17 mouse cellular contexts compared by ENCODE assay signal in genomic region chr5:139542556-139542955, GRCm38 (mm10). TPM values are rescaled to one million over a fixed set of nuclear protein-coding genes. Genes with fewer than 3 reads are reported as not detected.
A peak's percentile ranks its signal among the peaks of the same experiment; 100 is the strongest.
DNase-seq lines count a peak whose midpoint lies in the region; ATAC-seq and TF ChIP-seq lines count a peak whose summit lies in the region.
"Had no signal": no experiment of that assay in that cellular context is flagged by ENCODE, and none has a peak within 500 bp of the region (broad histone marks: within the 10 kb centered on the region; RNA-seq: fewer than 3 reads in every experiment).

No protein-coding gene starts in this region.

- H3K9ac ChIP-seq in kidney, embryonic 14.5 days (ENCODE audit: low read depth, low read length) = no peak overlapping the region
- peak overlapping the region; percentile 80 for H3K9ac ChIP-seq in hindbrain, embryonic 14.5 days
- no peak overlapping the region for H3K9ac ChIP-seq in midbrain, postnatal 0 days (replicated peaks; ENCODE audit: low read length, poor library complexity, severe bottlenecking)
- H3K9ac ChIP-seq: limb, embryonic 12.5 days; liver, postnatal 0 days had no signal

- peaks cover 79% of the 10 kb centered on the region for H3K27me3 ChIP-seq in kidney, embryonic 14.5 days (ENCODE audit: control insufficient read depth, insufficient read depth, low read length)
- no peaks in the 10 kb centered on the region; the same call in 1 of the 2 replicates for H3K27me3 ChIP-seq in cerebellum, adult 2 months (ENCODE audit: control insufficient read depth, insufficient read depth, low read length)
- peaks cover 71% of the 10 kb centered on the region for H3K27me3 ChIP-seq in hindbrain, embryonic 14.5 days (ENCODE audit: control insufficient read depth, insufficient read depth, low read length)
- peaks cover 64% of the 10 kb centered on the region for H3K27me3 ChIP-seq in midbrain, postnatal 0 days (ENCODE audit: insufficient read depth, low read length)

- H3K9me3 ChIP-seq in kidney, embryonic 14.5 days (ENCODE audit: control insufficient read depth, low read length) = no peaks in the 10 kb centered on the region
- H3K9me3 ChIP-seq in hindbrain, embryonic 14.5 days (ENCODE audit: control insufficient read depth, low read length) = no peaks in the 10 kb centered on the region
- H3K9me3 ChIP-seq in midbrain, postnatal 0 days (ENCODE audit: low read length) = no peaks in the 10 kb centered on the region
- H3K9me3 ChIP-seq: limb, embryonic 12.5 days had no signal

- H3K4me2 ChIP-seq in kidney, embryonic 14.5 days (replicated peaks; ENCODE audit: low read depth, low read length) = peak overlapping the region; percentile 35
- peak overlapping the region; percentile 64 for H3K4me2 ChIP-seq in hindbrain, embryonic 14.5 days (replicated peaks)
- peak overlapping the region; percentile 51 for H3K4me2 ChIP-seq in midbrain, postnatal 0 days (ENCODE audit: low read depth, low read length, poor library complexity, severe bottlenecking)
- H3K4me2 ChIP-seq: limb, embryonic 12.5 days had no signal

- peaks cover 6% of the 10 kb centered on the region; the same call in 1 of the 2 replicates for H3K36me3 ChIP-seq in kidney, embryonic 14.5 days (ENCODE audit: control insufficient read depth, insufficient read depth, low read length)
- no peaks in the 10 kb centered on the region; the same call in 1 of the 2 replicates for H3K36me3 ChIP-seq in hindbrain, embryonic 14.5 days (replicated peaks; ENCODE audit: control insufficient read depth, insufficient read depth)
- H3K36me3 ChIP-seq in midbrain, postnatal 0 days (ENCODE audit: insufficient read depth, low read length) = no peaks in the 10 kb centered on the region
- H3K36me3 ChIP-seq: limb, embryonic 12.5 days had no signal

- H3K27ac ChIP-seq in kidney, embryonic 14.5 days (ENCODE audit: low read depth, low read length) = peak overlapping the region; percentile 2; the same call in 1 of the 2 replicates
- H3K27ac ChIP-seq in cerebellum, adult 2 months (ENCODE audit: insufficient read depth, low read length) = peak overlapping the region; percentile 97
- H3K27ac ChIP-seq in hindbrain, embryonic 14.5 days = peak overlapping the region; percentile 90
- H3K27ac ChIP-seq in midbrain, postnatal 0 days (ENCODE audit: low read depth, low read length) = peak overlapping the region; percentile 69; the same call in 1 of the 2 replicates
- H3K27ac ChIP-seq: limb, embryonic 12.5 days; macrophage had no signal

- WGBS in kidney, embryonic 14.5 days = 5% methylated on average over 5 of the region's 5 CpGs
- 6% methylated on average over 5 of the region's 5 CpGs for WGBS in cerebellum, adult 2 months
- WGBS in hindbrain, embryonic 14.5 days = under 1% methylated on average over 5 of the region's 5 CpGs
- WGBS in midbrain, postnatal 0 days = 3% methylated on average over 5 of the region's 5 CpGs

- 0 out of 2 replicates have a peak, but pooled peaks cover 3% of the 10 kb centered on the region for H3K4me1 ChIP-seq in kidney, embryonic 14.5 days (ENCODE audit: control insufficient read depth, insufficient read depth, low read length)
- peaks cover 5% of the 10 kb centered on the region; the same call in 1 of the 2 replicates for H3K4me1 ChIP-seq in cerebellum, adult 2 months (ENCODE audit: control insufficient read depth, insufficient read depth, low read length)
- H3K4me1 ChIP-seq in hindbrain, embryonic 14.5 days (replicated peaks; ENCODE audit: control insufficient read depth, insufficient read depth, low read length) = peaks cover 14% of the 10 kb centered on the region
- no peaks in the 10 kb centered on the region for H3K4me1 ChIP-seq in midbrain, postnatal 0 days (ENCODE audit: insufficient read depth, low read length)

- no peak for DNase-seq in kidney, adult 8-10 months
- DNase-seq in cerebellum, adult 2 months = peak; percentile 56 to 64
- DNase-seq in hindbrain, embryonic 14.5 days (ENCODE audit: low spot score) = no peak
- DNase-seq in midbrain, postnatal 0 days (ENCODE audit: low spot score) = no peak
- DNase-seq in urinary bladder, postnatal 4 days (ENCODE audit: low spot score in 2 of 2) = no peak
- no peak for DNase-seq in left cerebral cortex, adult 18-20 months (ENCODE audit: low spot score in 2 of 2)
- DNase-seq: liver, postnatal 0 days had no signal

- no peak for ATAC-seq in kidney, embryonic 14.5 days (ENCODE audit: low FRiP score, low TSS enrichment)
- ATAC-seq in hindbrain, embryonic 14.5 days (ENCODE audit: low FRiP score) = no peak
- ATAC-seq in midbrain, postnatal 0 days (ENCODE audit: low FRiP score) = no peak
- ATAC-seq: activated CD4-positive, CD25-positive, alpha-beta regulatory T cell, adult 4 months; intestine, postnatal 0 days; liver, postnatal 0 days had no signal

- TF ChIP-seq POLR2A in cerebellum, adult 2 months (IDR thresholded peaks at IDR 0.05; ENCODE audit: borderline replicate concordance, insufficient read depth, low read length) = no peak

- no peak for TF ChIP-seq CTCF in cerebellum, adult 2 months (IDR thresholded peaks at IDR 0.05; ENCODE audit: borderline replicate concordance, insufficient read depth, low read depth, low read length)
- TF ChIP-seq CTCF in midbrain, postnatal 0 days (IDR thresholded peaks at IDR 0.05) = no peak

- H3K4me3 ChIP-seq in kidney, embryonic 14.5 days (ENCODE audit: low read length) = peak overlapping the region; percentile 60
- H3K4me3 ChIP-seq in cerebellum, adult 2 months (replicated peaks; ENCODE audit: insufficient read depth, low read depth, low read length) = peak overlapping the region; percentile 60
- H3K4me3 ChIP-seq in hindbrain, embryonic 14.5 days (replicated peaks; ENCODE audit: low read length) = peak overlapping the region; percentile 40
- H3K4me3 ChIP-seq in midbrain, postnatal 0 days (ENCODE audit: low read depth, low read length) = no peak overlapping the region; the same call in 1 of the 2 replicates

RNA-seq across cellular contexts. Expression of gene Uncx, which starts 0.7 kb away (rescaled TPM):
- 130 and 131 TPM in 2 replicates for polyA plus RNA-seq in kidney, embryonic 14.5 days (2014; fragmentation: Nextera tagmentation; extraction: Ambion mirVana)
- polyA plus RNA-seq in cerebellum, adult 2 months (2012; rRNA removed) = 38.1 and 38.8 TPM in 2 replicates
- 25.4 and 31.0 TPM in 2 replicates for polyA plus RNA-seq in hindbrain, embryonic 14.5 days (2014; fragmentation: Nextera tagmentation; extraction: Ambion mirVana)
- total RNA-seq in midbrain, postnatal 0 days (2014; rRNA removed) = 21.2 and 24.3 TPM in 2 replicates
- 15.5 and 20.0 TPM in 2 replicates for polyA plus RNA-seq in midbrain, postnatal 0 days (2015; fragmentation: Nextera tagmentation; extraction: Ambion mirVana)
- total RNA-seq in left cerebral cortex, adult 18-20 months (2021) = under 1 TPM; 0.23 to 0.30 TPM
- total RNA-seq: heart, adult 18-20 months; layer of hippocampus, adult 8-10 months; MEL had no signal
- polyA plus RNA-seq: activated CD4-positive, CD25-positive, alpha-beta regulatory T cell, adult 4 months; cortical plate, adult 2 months; heart, postnatal 0 days; intestine, postnatal 0 days; liver, postnatal 0 days; macrophage had no signal

RNA-seq across cellular contexts. Expression of gene Zfand2a, which starts 58.2 kb away (rescaled TPM):
- 6.2 and 6.8 TPM in 2 replicates for polyA plus RNA-seq in kidney, embryonic 14.5 days (2014; fragmentation: Nextera tagmentation; extraction: Ambion mirVana)
- 37.1 and 42.8 TPM in 2 replicates for polyA plus RNA-seq in cerebellum, adult 2 months (2012; rRNA removed)
- 13.9 and 15.9 TPM in 2 replicates for polyA plus RNA-seq in hindbrain, embryonic 14.5 days (2014; fragmentation: Nextera tagmentation; extraction: Ambion mirVana)
- 56.5 and 60.6 TPM in 2 replicates for total RNA-seq in midbrain, postnatal 0 days (2014; rRNA removed)
- polyA plus RNA-seq in midbrain, postnatal 0 days (2015; fragmentation: Nextera tagmentation; extraction: Ambion mirVana) = 30.4 and 35.0 TPM in 2 replicates
- 10 to 100 TPM; 54.6 to 57.6 TPM for total RNA-seq in left cerebral cortex, adult 18-20 months (2021)

Comparison
In these comparisons a context has a peak if more than half of its experiments do, and no peak if none do; other contexts are left out.
1. H3K27ac ChIP-seq: peak in every context shown above with its lines; median percentile 97 in cerebellum, adult 2 months; 90 in hindbrain, embryonic 14.5 days; 69 in midbrain, postnatal 0 days; 2 in kidney, embryonic 14.5 days.
2. DNase-seq: peak in cerebellum, adult 2 months (2 of 2); none in kidney, adult 8-10 months (0 of 2), hindbrain, embryonic 14.5 days (single experiment), midbrain, postnatal 0 days (single experiment), urinary bladder, postnatal 4 days (0 of 2) and left cerebral cortex, adult 18-20 months (0 of 2).
3. Peak in every context shown above with its lines, with median percentiles within 50 percentile points of each other: H3K4me2 ChIP-seq.